Mouse (Mus musculus): ENCODE measurements around the gene Kcnip4. TPM values are rescaled to one million over a fixed set of nuclear protein-coding genes. Genes with fewer than 3 reads are reported as not detected.

Kcnip4 gene
- polyA plus RNA-seq, 1 experiment = 0.40 TPM

- no peak for DNase-seq
- WGBS = 82% methylated on average over 8 of the region's 8 CpGs
- Histone ChIP-seq H3K4me1 (ENCODE audit: control insufficient read depth, insufficient read depth, low read length) (no peaks in the 10 kb centered on the region), H3K4me3 (replicated peaks; ENCODE audit: extremely low read depth, low read depth, low read length) (no peak overlapping the region)
- no peak for TF ChIP-seq POLR2A (IDR thresholded peaks at IDR 0.05; ENCODE audit: borderline replicate concordance, extremely low read depth, low read depth, low read length)
Observed at GRCm38 (mm10) chr5:48679733-48680595, 844.7 kb downstream of the Kcnip4 start.

- no peak for DNase-seq
- WGBS = 88% methylated on average over 3 of the region's 3 CpGs
- TF ChIP-seq POLR2A (IDR thresholded peaks at IDR 0.05; ENCODE audit: borderline replicate concordance, extremely low read depth, low read depth, low read length) (no peak), CTCF (IDR thresholded peaks at IDR 0.05; ENCODE audit: insufficient read depth, low read length) (no peak)
- Histone ChIP-seq H3K4me3 (replicated peaks; ENCODE audit: extremely low read depth, low read depth, low read length) (no peak overlapping the region), H3K4me1 (ENCODE audit: control insufficient read depth, insufficient read depth, low read length) (no peaks in the 10 kb centered on the region)
Observed at GRCm38 (mm10) chr5:48662504-48662903, 862.2 kb downstream of the Kcnip4 start.

- WGBS = 85% methylated on average over 3 of the region's 3 CpGs
- TF ChIP-seq POLR2A (IDR thresholded peaks at IDR 0.05; ENCODE audit: borderline replicate concordance, extremely low read depth, low read depth, low read length) (no peak), CTCF (IDR thresholded peaks at IDR 0.05; ENCODE audit: insufficient read depth, low read length) (no peak)
- Histone ChIP-seq H3K4me3 (replicated peaks; ENCODE audit: extremely low read depth, low read depth, low read length) (no peak overlapping the region), H3K4me1 (ENCODE audit: control insufficient read depth, insufficient read depth, low read length) (no peaks in the 10 kb centered on the region)
- no peak for DNase-seq
Observed at GRCm38 (mm10) chr5:48659975-48660374, 864.7 kb downstream of the Kcnip4 start.

- WGBS = 59% methylated on average over 4 of the region's 4 CpGs
- DNase-seq = no peak
- no peak overlapping the region for H3K4me3 ChIP-seq (replicated peaks; ENCODE audit: extremely low read depth, low read depth, low read length)
- H3K4me1 ChIP-seq (ENCODE audit: control insufficient read depth, insufficient read depth, low read length) = no peaks in the 10 kb centered on the region
- TF ChIP-seq CTCF (IDR thresholded peaks at IDR 0.05; ENCODE audit: insufficient read depth, low read length) (no peak), POLR2A (IDR thresholded peaks at IDR 0.05; ENCODE audit: borderline replicate concordance, extremely low read depth, low read depth, low read length) (no peak)
Observed at GRCm38 (mm10) chr5:48650496-48650895, 874.2 kb downstream of the Kcnip4 start.

GRCm38 (mm10) chr5:48636675-48637074, 888.0 kb downstream of the Kcnip4 start:
- WGBS = 73% methylated on average over 6 of the region's 6 CpGs

GRCm38 (mm10) chr5:48633631-48634030, 891.1 kb downstream of the Kcnip4 start:
- TF ChIP-seq CTCF (IDR thresholded peaks at IDR 0.05; ENCODE audit: insufficient read depth, low read length) (no peak), POLR2A (IDR thresholded peaks at IDR 0.05; ENCODE audit: borderline replicate concordance, extremely low read depth, low read depth, low read length) (no peak)
- WGBS = 78% methylated on average over 3 of the region's 3 CpGs
- no peak for DNase-seq
- H3K4me3 ChIP-seq (replicated peaks; ENCODE audit: extremely low read depth, low read depth, low read length) = no peak overlapping the region
- H3K4me1 ChIP-seq (ENCODE audit: control insufficient read depth, insufficient read depth, low read length) = no peaks in the 10 kb centered on the region

More at GRCm38 (mm10) chr5:48636675-48637074, 888.0 kb downstream of the Kcnip4 start:
- no peaks in the 10 kb centered on the region for H3K4me1 ChIP-seq (ENCODE audit: control insufficient read depth, insufficient read depth, low read length)
- TF ChIP-seq POLR2A (IDR thresholded peaks at IDR 0.05; ENCODE audit: borderline replicate concordance, extremely low read depth, low read depth, low read length) (no peak), CTCF (IDR thresholded peaks at IDR 0.05; ENCODE audit: insufficient read depth, low read length) (no peak)
- no peak overlapping the region for H3K4me3 ChIP-seq (replicated peaks; ENCODE audit: extremely low read depth, low read depth, low read length)
- no peak for DNase-seq

GRCm38 (mm10) chr5:48623370-48623769, 901.3 kb downstream of the Kcnip4 start:
- Histone ChIP-seq H3K4me1 (ENCODE audit: control insufficient read depth, insufficient read depth, low read length) (no peaks in the 10 kb centered on the region), H3K4me3 (replicated peaks; ENCODE audit: extremely low read depth, low read depth, low read length) (no peak overlapping the region)
- TF ChIP-seq CTCF (IDR thresholded peaks at IDR 0.05; ENCODE audit: insufficient read depth, low read length) (no peak), POLR2A (IDR thresholded peaks at IDR 0.05; ENCODE audit: borderline replicate concordance, extremely low read depth, low read depth, low read length) (no peak)
- no peak for DNase-seq
- 78% methylated on average over 7 of the region's 7 CpGs for WGBS

- no peak overlapping the region for H3K4me3 ChIP-seq (replicated peaks; ENCODE audit: extremely low read depth, low read depth, low read length)
- WGBS = 83% methylated on average over 5 of the region's 5 CpGs
- TF ChIP-seq POLR2A (IDR thresholded peaks at IDR 0.05; ENCODE audit: borderline replicate concordance, extremely low read depth, low read depth, low read length) = no peak
- TF ChIP-seq CTCF (IDR thresholded peaks at IDR 0.05; ENCODE audit: insufficient read depth, low read length) = no peak
- DNase-seq = no peak
- no peaks in the 10 kb centered on the region for H3K4me1 ChIP-seq (ENCODE audit: control insufficient read depth, insufficient read depth, low read length)
Observed at GRCm38 (mm10) chr5:48606916-48607315, 917.8 kb downstream of the Kcnip4 start.

- Histone ChIP-seq H3K4me1 (ENCODE audit: control insufficient read depth, insufficient read depth, low read length) (no peaks in the 10 kb centered on the region), H3K4me3 (replicated peaks; ENCODE audit: extremely low read depth, low read depth, low read length) (no peak overlapping the region)
- no peak for DNase-seq
- 91% methylated on average over 9 of the region's 9 CpGs for WGBS
- TF ChIP-seq CTCF (IDR thresholded peaks at IDR 0.05; ENCODE audit: insufficient read depth, low read length) (no peak), POLR2A (IDR thresholded peaks at IDR 0.05; ENCODE audit: borderline replicate concordance, extremely low read depth, low read depth, low read length) (no peak)
Observed at GRCm38 (mm10) chr5:48606281-48606680, 918.4 kb downstream of the Kcnip4 start.

GRCm38 (mm10) chr5:48599481-48600040, 925.1 kb downstream of the Kcnip4 start:
- 4% methylated on average over 12 of the region's 12 CpGs for WGBS
- Histone ChIP-seq H3K4me1 (ENCODE audit: control insufficient read depth, insufficient read depth, low read length) (no peaks in the 10 kb centered on the region), H3K4me3 (replicated peaks; ENCODE audit: extremely low read depth, low read depth, low read length) (no peak overlapping the region)
- DNase-seq = no peak
- TF ChIP-seq CTCF (IDR thresholded peaks at IDR 0.05; ENCODE audit: insufficient read depth, low read length) (no peak), POLR2A (IDR thresholded peaks at IDR 0.05; ENCODE audit: borderline replicate concordance, extremely low read depth, low read depth, low read length) (no peak)

Measured in lung, adult 2 months (tissue).